Mouse (Mus musculus) testis, adult 2 months (tissue): ENCODE results near the gene Kank4. TPM values are rescaled to one million over a fixed set of nuclear protein-coding genes. Genes with fewer than 3 reads are reported as not detected.
A peak's percentile ranks its signal among the peaks of the same experiment; 100 is the strongest.
"Not testable (repeated sequence)": the region's sequence is repeated elsewhere in the genome, so short reads cannot be mapped to it uniquely, and the experiment has no call there.

ENCODE experiments used
- H3K27ac ChIP-seq: fragments of 200-500 bp; 2 replicates; pipeline ENCODE4 v1.5.1; 2012; ENCODE audit warnings: low read depth, low read length; ENCODE audit not compliant: control insufficient read depth, insufficient read depth
- H3K27me3 ChIP-seq: fragments of 200-500 bp; 2 replicates; pipeline ENCODE4 v1.6.1; 2012; ENCODE audit warnings: mild to moderate bottlenecking, low read length, moderate library complexity; ENCODE audit not compliant: control insufficient read depth, insufficient read depth
- H3K36me3 ChIP-seq: fragments of 200-500 bp; 2 replicates; pipeline ENCODE4 v1.6.1; 2012; ENCODE audit warnings: mild to moderate bottlenecking, low read length; ENCODE audit not compliant: control insufficient read depth, insufficient read depth
- H3K4me1 ChIP-seq: fragments of 200-500 bp; 2 replicates; pipeline ENCODE4 v1.6.1; 2012; ENCODE audit warnings: low read length; ENCODE audit not compliant: control insufficient read depth, insufficient read depth
- H3K4me3 ChIP-seq: fragments of 200-500 bp; 2 replicates; pipeline ENCODE4 v1.5.1; 2012; ENCODE audit warnings: low read depth, mild to moderate bottlenecking, low read length, moderate library complexity, mixed read lengths; ENCODE audit not compliant: control insufficient read depth
- CTCF ChIP-seq: fragments of 200-500 bp; IDR thresholded peaks from 2 replicates; pipeline ENCODE4 v1.5.1; 2012; ENCODE audit warnings: low read depth, mild to moderate bottlenecking, inconsistent platforms, low read length, moderate library complexity; ENCODE audit not compliant: control insufficient read depth, insufficient read depth, insufficient replicate concordance
- POLR2A ChIP-seq: fragments of 200-500 bp; IDR thresholded peaks from 2 replicates; pipeline ENCODE4 v1.6.1; 2012; ENCODE audit warnings: low read depth, mild to moderate bottlenecking, inconsistent platforms, low read length, moderate library complexity; ENCODE audit not compliant: control insufficient read depth
- polyA plus RNA-seq: library from polyadenylated mRNA; depleted of rRNA; stranded (reverse); fragments of >200 nt; gene quantifications from 2 replicates; pipeline ENCODE4 v1.2.3, GENCODE M21; 2012; rRNA removed

The Kank4 gene
- polyA plus RNA-seq, 1 experiment = 0.19 TPM

- H3K27me3 ChIP-seq = 0 out of 2 replicates have a peak, but pooled peaks cover 3% of the 10 kb centered on the region
- no peaks in the 10 kb centered on the region for H3K36me3 ChIP-seq
- H3K4me1 ChIP-seq = peaks cover 12% of the 10 kb centered on the region; the same call in 1 of the 2 replicates
- TF ChIP-seq CTCF (no peak), POLR2A (no peak)
- no peak overlapping the region for H3K4me3 ChIP-seq
- H3K27ac ChIP-seq = no peak overlapping the region
Observed at GRCm38 (mm10) chr4:98725439-98725838, 91.9 kb downstream of the Kank4 start.

- not testable (repeated sequence) for H3K4me3 ChIP-seq, H3K27me3 ChIP-seq, H3K27ac ChIP-seq, H3K36me3 ChIP-seq
- peaks cover 12% of the 10 kb centered on the region; the same call in 1 of the 2 replicates for H3K4me1 ChIP-seq
Observed at GRCm38 (mm10) chr4:98724682-98725081, 92.7 kb downstream of the Kank4 start.

- H3K27ac ChIP-seq = no peak overlapping the region
- H3K4me3 ChIP-seq = no peak overlapping the region
- H3K36me3 ChIP-seq = no peaks in the 10 kb centered on the region
- 0 out of 2 replicates have a peak, but pooled peaks cover 3% of the 10 kb centered on the region for H3K27me3 ChIP-seq
- TF ChIP-seq POLR2A = no peak
- TF ChIP-seq CTCF = peak; percentile 97
- peaks cover 9% of the 10 kb centered on the region; the same call in 1 of the 2 replicates for H3K4me1 ChIP-seq
Observed at GRCm38 (mm10) chr4:98722454-98722853, 94.9 kb downstream of the Kank4 start.

- Histone ChIP-seq H3K4me1 (no peaks in the 10 kb centered on the region), H3K27me3 (no peaks in the 10 kb centered on the region), H3K4me3 (no peak overlapping the region), H3K36me3 (no peaks in the 10 kb centered on the region), H3K27ac (no peak overlapping the region)
- TF ChIP-seq CTCF (no peak), POLR2A (no peak)
Observed at GRCm38 (mm10) chr4:98718547-98718917, 98.8 kb downstream of the Kank4 start.

GRCm38 (mm10) chr4:98717735-98718546 is 99.4 kb downstream of the Kank4 start:
- H3K4me1 ChIP-seq = no peaks in the 10 kb centered on the region
- H3K36me3 ChIP-seq = no peaks in the 10 kb centered on the region
- no peak overlapping the region for H3K4me3 ChIP-seq
- H3K27me3 ChIP-seq = no peaks in the 10 kb centered on the region
- H3K27ac ChIP-seq = no peak overlapping the region
- no peak for TF ChIP-seq CTCF
- no peak for TF ChIP-seq POLR2A

DNA sequence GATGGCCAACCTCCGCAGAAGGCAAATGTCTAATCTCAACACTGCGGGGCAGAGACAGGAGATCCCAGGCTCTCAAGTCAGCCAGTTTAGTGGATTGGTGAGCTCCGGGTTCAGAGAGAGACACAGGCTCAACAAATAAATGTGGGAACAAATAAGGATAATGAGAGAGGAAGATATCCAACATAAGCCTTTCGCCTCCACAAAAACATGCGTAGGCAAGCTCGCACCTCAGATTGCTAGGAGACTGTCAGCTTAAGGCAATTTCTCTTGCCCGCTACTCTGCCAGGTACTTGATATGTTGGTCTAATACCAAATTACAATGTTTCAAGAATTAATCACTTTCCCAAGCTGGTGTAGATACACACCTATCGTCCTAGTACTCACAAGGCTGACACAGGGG is 106.4 kb downstream of the Kank4 start:
- H3K27me3 ChIP-seq = no peaks in the 10 kb centered on the region
- no peaks in the 10 kb centered on the region for H3K4me1 ChIP-seq
- no peaks in the 10 kb centered on the region for H3K36me3 ChIP-seq
- H3K4me3 ChIP-seq = peak overlapping the region; percentile 75
- TF ChIP-seq POLR2A (no peak), CTCF (no peak)
- H3K27ac ChIP-seq = no peak overlapping the region

Other genes starting within 250 kb of the Kank4 start
- 0.49 and 0.59 TPM in 2 replicates for gene L1td1, start 90.8 kb downstream of the Kank4 start, polyA plus RNA-seq
- 0.05 TPM in 1 of 2 replicates, not detected in the other for gene I0C0044D17Rik, start 6.3 kb upstream of the Kank4 start, polyA plus RNA-seq
- 66.4 and 142 TPM in 2 replicates for gene Usp1, start 106.3 kb upstream of the Kank4 start, polyA plus RNA-seq
- gene Angptl3, start 213.4 kb upstream of the Kank4 start, polyA plus RNA-seq = not detected in 2 replicates